Mouse (Mus musculus) cortical plate, adult 2 months (tissue): ENCODE results near the gene Fsd2.

Source experiments
- CTCF ChIP-seq: fragments of 200-500 bp; IDR thresholded peaks from 2 replicates; pipeline ENCODE4 v1.5.1; 2011; ENCODE audit warnings: mild to moderate bottlenecking, control low read depth, low read length; ENCODE audit not compliant: insufficient read depth; ENCODE audit errors: extremely low read depth
- POLR2A ChIP-seq: fragments of 200-500 bp; IDR thresholded peaks from 2 replicates; pipeline ENCODE4 v1.6.1; 2011; ENCODE audit warnings: mild to moderate bottlenecking, low read length, control low read depth; ENCODE audit not compliant: insufficient read depth; ENCODE audit errors: extremely low read depth

DNA sequence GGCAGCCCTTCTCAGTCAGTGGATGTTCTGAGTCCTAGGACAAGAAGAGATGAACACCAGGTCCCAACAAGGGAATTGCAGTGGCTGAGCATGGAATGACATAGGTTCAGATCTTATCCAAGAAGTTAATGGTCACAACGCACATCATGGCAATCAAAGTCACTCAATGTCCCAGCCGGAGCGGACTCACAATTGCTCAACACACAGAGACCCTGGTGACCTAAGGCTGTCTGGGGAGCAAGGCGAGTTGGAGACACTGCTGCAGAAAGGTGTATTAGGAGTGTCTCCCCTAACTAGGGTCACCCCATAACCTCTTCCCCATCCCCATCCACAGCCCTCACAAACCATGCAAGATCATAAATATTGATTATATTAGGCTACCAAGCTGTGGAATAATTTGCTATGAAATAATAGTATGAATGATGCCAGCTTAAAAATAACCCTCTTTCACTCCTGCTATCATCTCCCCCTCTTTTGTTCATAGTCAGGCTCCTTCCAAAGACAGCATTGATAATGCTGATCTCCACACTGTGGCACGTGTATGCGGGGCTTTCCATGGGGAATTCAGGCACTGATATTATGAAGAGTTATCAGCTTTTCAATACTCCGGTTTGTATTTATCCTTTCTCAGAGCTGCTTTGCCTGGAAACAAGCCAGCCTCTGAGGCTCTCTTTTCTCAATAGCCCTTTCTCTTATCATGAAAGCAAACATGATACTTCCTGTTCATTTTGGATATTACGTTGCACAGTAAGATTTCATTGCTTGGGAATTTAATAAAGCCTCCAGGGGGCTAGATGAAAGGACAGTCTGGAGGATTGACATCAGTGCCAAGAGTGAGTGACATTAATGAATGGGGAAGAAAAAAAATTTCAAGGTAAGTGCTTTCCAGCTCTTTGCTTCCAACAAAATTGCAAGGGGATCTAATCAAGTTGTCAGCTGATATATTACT, 6.4 kb downstream of the Fsd2 start:
- TF ChIP-seq CTCF, result no peak
- TF ChIP-seq POLR2A, result no peak
